In genomic region chr15:86184851-86185688, GRCm38 (mm10) we compare ENCODE assay signal across 8 mouse cellular contexts. TPM values are rescaled to one million over a fixed set of nuclear protein-coding genes. Genes with fewer than 3 reads are reported as not detected.
DNase-seq lines count a peak whose midpoint lies in the region; ATAC-seq and TF ChIP-seq lines count a peak whose summit lies in the region.

No protein-coding gene starts in this region.

- 1% methylated on average over 70 of the region's 70 CpGs for WGBS in intestine, postnatal 0 days
- WGBS in lung, embryonic 14.5 days, result under 1% methylated on average over 68 of the region's 70 CpGs
- under 1% methylated on average over 70 of the region's 70 CpGs for WGBS in neural tube, embryonic 14.5 days

- H3K36me3 ChIP-seq in E14TG2a.4 (ENCODE audit: insufficient read depth, low read length), result no peaks in the 10 kb centered on the region
- H3K36me3 ChIP-seq in intestine, postnatal 0 days (ENCODE audit: control insufficient read depth, insufficient read depth), result no peaks in the 10 kb centered on the region
- H3K36me3 ChIP-seq in lung, embryonic 14.5 days (ENCODE audit: insufficient read depth), result no peaks in the 10 kb centered on the region
- no peaks in the 10 kb centered on the region for H3K36me3 ChIP-seq in neural tube, embryonic 14.5 days (ENCODE audit: control insufficient read depth, insufficient read depth, low read length)

- peak overlapping the region; percentile 96 for H3K4me2 ChIP-seq in intestine, postnatal 0 days (replicated peaks; ENCODE audit: low read depth)
- peak overlapping the region; percentile 82 for H3K4me2 ChIP-seq in lung, embryonic 14.5 days
- H3K4me2 ChIP-seq in neural tube, embryonic 14.5 days (ENCODE audit: low read depth, low read length), result peak overlapping the region; percentile 84

- no peak for TF ChIP-seq CTCF in E14TG2a.4 (conservative IDR thresholded peaks at IDR 0.05; ENCODE audit: low read length)
- no peak for TF ChIP-seq CTCF in intestine, postnatal 0 days (IDR thresholded peaks at IDR 0.05; ENCODE audit: low read depth)
- TF ChIP-seq CTCF in lung, embryonic 14.5 days (IDR thresholded peaks at IDR 0.05; ENCODE audit: low read depth), result no peak

- peak overlapping the region; percentile 77 for H3K27ac ChIP-seq in intestine, postnatal 0 days (ENCODE audit: low read depth, low read length)
- peak overlapping the region; percentile 86 for H3K27ac ChIP-seq in lung, embryonic 14.5 days (ENCODE audit: low read depth)
- H3K27ac ChIP-seq in neural tube, embryonic 14.5 days (ENCODE audit: low read depth, low read length), result peak overlapping the region; percentile 96

- DNase-seq in A20 (ENCODE audit: low read depth, low spot score), result peak; percentile 72
- DNase-seq in cerebellum, postnatal 14 days, result peak; percentile 59 to 67
- peak; percentile 71 for DNase-seq in lung, embryonic 14.5 days

- H3K9ac ChIP-seq in intestine, postnatal 0 days (ENCODE audit: low read depth, low read length), result peak overlapping the region; percentile 77
- H3K9ac ChIP-seq in lung, embryonic 14.5 days, result peak overlapping the region; percentile 95
- H3K9ac ChIP-seq in neural tube, embryonic 14.5 days (replicated peaks; ENCODE audit: low read depth, low read length), result peak overlapping the region; percentile 98

- peaks cover 58% of the 10 kb centered on the region for H3K4me1 ChIP-seq in E14TG2a.4 (replicated peaks; ENCODE audit: low read depth, low read length)
- 0 out of 2 replicates have a peak, but pooled peaks cover 4% of the 10 kb centered on the region for H3K4me1 ChIP-seq in intestine, postnatal 0 days (replicated peaks; ENCODE audit: control insufficient read depth, insufficient read depth, low read length)
- peaks cover 21% of the 10 kb centered on the region for H3K4me1 ChIP-seq in lung, embryonic 14.5 days (ENCODE audit: insufficient read depth)
- H3K4me1 ChIP-seq in neural tube, embryonic 14.5 days (ENCODE audit: control insufficient read depth, insufficient read depth, low read length), result peaks cover 35% of the 10 kb centered on the region

- H3K4me3 ChIP-seq in E14TG2a.4 (replicated peaks; ENCODE audit: low read length), result peak overlapping the region; percentile 86
- peak overlapping the region; percentile 80 for H3K4me3 ChIP-seq in intestine, postnatal 0 days (ENCODE audit: low read depth, low read length)
- H3K4me3 ChIP-seq in lung, embryonic 14.5 days (ENCODE audit: low read depth, low read length), result peak overlapping the region; percentile 82
- peak overlapping the region; percentile 92 for H3K4me3 ChIP-seq in neural tube, embryonic 14.5 days (ENCODE audit: low read depth, low read length)

- H3K27me3 ChIP-seq in E14TG2a.4 (ENCODE audit: insufficient read depth, low read length), result peaks cover 71% of the 10 kb centered on the region
- no peaks in the 10 kb centered on the region for H3K27me3 ChIP-seq in intestine, postnatal 0 days (replicated peaks; ENCODE audit: control insufficient read depth, insufficient read depth, low read length)
- H3K27me3 ChIP-seq in lung, embryonic 14.5 days (ENCODE audit: insufficient read depth, low read length), result no peaks in the 10 kb centered on the region
- no peaks in the 10 kb centered on the region; the same call in 1 of the 2 replicates for H3K27me3 ChIP-seq in neural tube, embryonic 14.5 days (ENCODE audit: control insufficient read depth, insufficient read depth, low read length)

- ATAC-seq in granulocyte monocyte progenitor cell, adult 5-6 weeks (replicated peaks; ENCODE audit: poor library complexity, severe bottlenecking), result peak; percentile 28
- peak; percentile 31 for ATAC-seq in intestine, postnatal 0 days
- ATAC-seq in lung, embryonic 14.5 days (ENCODE audit: insufficient read depth), result peak; percentile 36
- ATAC-seq in neural tube, embryonic 14.5 days (ENCODE audit: low read depth), result peak; percentile 53
- no peak for ATAC-seq in megakaryocyte-erythroid progenitor cell, adult 5-6 weeks (replicated peaks; ENCODE audit: low FRiP score, low TSS enrichment, poor library complexity, severe bottlenecking)

- no peaks in the 10 kb centered on the region for H3K9me3 ChIP-seq in E14TG2a.4 (ENCODE audit: low read length)
- no peaks in the 10 kb centered on the region for H3K9me3 ChIP-seq in intestine, postnatal 0 days (ENCODE audit: control insufficient read depth)
- no peaks in the 10 kb centered on the region for H3K9me3 ChIP-seq in lung, embryonic 14.5 days (ENCODE audit: low read depth, low read length)
- H3K9me3 ChIP-seq in neural tube, embryonic 14.5 days (ENCODE audit: control insufficient read depth, low read length), result no peaks in the 10 kb centered on the region

RNA-seq across cellular contexts. Expression of gene Cerk, which starts 0.9 kb away (rescaled TPM):
- total RNA-seq in granulocyte monocyte progenitor cell, adult 5-6 weeks (2014; fragmentation: Nextera tagmentation), result 26.3 and 29.8 TPM in 2 replicates
- 41.4 and 47.9 TPM in 2 replicates for total RNA-seq in granulocyte monocyte progenitor cell, adult 5-6 weeks (2017)
- 4.1 and 4.2 TPM in 2 replicates for polyA plus RNA-seq in intestine, postnatal 0 days (2015; fragmentation: Nextera tagmentation; extraction: Ambion mirVana)
- polyA plus RNA-seq in lung, embryonic 14.5 days (2014; fragmentation: Nextera tagmentation; extraction: Ambion mirVana), result 33.8 and 34.2 TPM in 2 replicates
- 27.0 and 36.8 TPM in 2 replicates for polyA plus RNA-seq in neural tube, embryonic 14.5 days (2014; fragmentation: Nextera tagmentation; extraction: Ambion mirVana)
- 5.6 and 7.1 TPM in 2 replicates for total RNA-seq in megakaryocyte-erythroid progenitor cell, adult 5-6 weeks (2014; fragmentation: Nextera tagmentation)
- total RNA-seq in megakaryocyte-erythroid progenitor cell, adult 5-6 weeks (2017), result 3.5 and 6.1 TPM in 2 replicates

RNA-seq across cellular contexts. Expression of gene Tbc1d22a, which starts 29.2 kb away (rescaled TPM):
- total RNA-seq in granulocyte monocyte progenitor cell, adult 5-6 weeks (2014; fragmentation: Nextera tagmentation), result 18.6 and 18.8 TPM in 2 replicates
- 26.5 and 46.7 TPM in 2 replicates for total RNA-seq in granulocyte monocyte progenitor cell, adult 5-6 weeks (2017)
- polyA plus RNA-seq in intestine, postnatal 0 days (2015; fragmentation: Nextera tagmentation; extraction: Ambion mirVana), result 15.3 and 16.7 TPM in 2 replicates
- polyA plus RNA-seq in lung, embryonic 14.5 days (2014; fragmentation: Nextera tagmentation; extraction: Ambion mirVana), result 8.4 and 10.6 TPM in 2 replicates
- 8.9 and 10.1 TPM in 2 replicates for polyA plus RNA-seq in neural tube, embryonic 14.5 days (2014; fragmentation: Nextera tagmentation; extraction: Ambion mirVana)
- 13.0 and 13.7 TPM in 2 replicates for total RNA-seq in megakaryocyte-erythroid progenitor cell, adult 5-6 weeks (2014; fragmentation: Nextera tagmentation)
- total RNA-seq in megakaryocyte-erythroid progenitor cell, adult 5-6 weeks (2017), result 12.5 and 13.5 TPM in 2 replicates
